In the genomic region with DNA sequence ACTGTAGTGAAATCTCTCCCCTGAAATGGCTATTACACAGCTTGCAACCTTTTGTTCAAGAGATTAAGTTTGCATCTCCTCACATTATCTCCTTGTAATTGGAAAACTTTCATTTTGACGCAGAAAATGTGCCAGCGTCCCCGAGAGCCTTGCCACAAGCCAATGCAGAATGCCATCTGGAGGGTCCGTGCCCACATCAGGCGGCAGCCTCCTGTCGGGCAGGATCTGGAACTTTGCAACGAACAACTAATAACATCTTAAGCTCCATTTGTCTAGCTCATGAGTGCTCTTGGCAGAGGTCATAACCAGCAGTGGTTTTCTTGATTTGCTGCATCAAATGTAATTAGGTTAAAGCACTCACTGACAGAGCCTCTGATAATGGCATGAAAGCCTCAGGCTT, we compare ENCODE assay signal across 11 mouse cellular contexts.
DNase-seq lines count a peak whose midpoint lies in the region; ATAC-seq and TF ChIP-seq lines count a peak whose summit lies in the region.
"Had no signal": no experiment of that assay in that cellular context is flagged by ENCODE, and none has a peak within 500 bp of the region (broad histone marks: within the 10 kb centered on the region; RNA-seq: fewer than 3 reads in every experiment).

No protein-coding gene starts in this region.

- no peaks in the 10 kb centered on the region for H3K36me3 ChIP-seq in heart, embryonic 15.5 days
- no peaks in the 10 kb centered on the region for H3K36me3 ChIP-seq in neural tube, embryonic 11.5 days (ENCODE audit: control insufficient read depth, insufficient read depth, low read length)
- no peaks in the 10 kb centered on the region for H3K36me3 ChIP-seq in embryonic facial prominence, embryonic 10.5 days (replicated peaks)
- H3K36me3 ChIP-seq: G1E had no signal

- WGBS in heart, embryonic 15.5 days = 66% methylated on average over 7 of the region's 7 CpGs
- 75% methylated on average over 7 of the region's 7 CpGs for WGBS in neural tube, embryonic 11.5 days
- 46% methylated on average over 7 of the region's 7 CpGs for WGBS in embryonic facial prominence, embryonic 10.5 days

- H3K9ac ChIP-seq in heart, embryonic 15.5 days = no peak overlapping the region
- no peak overlapping the region for H3K9ac ChIP-seq in neural tube, embryonic 11.5 days (ENCODE audit: low read length)

- H3K27ac ChIP-seq in heart, embryonic 15.5 days = no peak overlapping the region
- H3K27ac ChIP-seq in neural tube, embryonic 11.5 days (ENCODE audit: low read depth, low read length) = no peak overlapping the region
- H3K27ac ChIP-seq in embryonic facial prominence, embryonic 10.5 days (replicated peaks) = no peak overlapping the region; the same call in 1 of the 2 replicates
- no peak overlapping the region for H3K27ac ChIP-seq in left cerebral cortex, adult 2 months

- no peak for TF ChIP-seq CTCF in left cerebral cortex, adult 2 months (IDR thresholded peaks at IDR 0.05)

- ATAC-seq in heart, embryonic 15.5 days (replicated peaks; ENCODE audit: insufficient number of reproducible peaks, insufficient read depth, low FRiP score, low read depth) = no peak
- no peak for ATAC-seq in neural tube, embryonic 11.5 days (ENCODE audit: insufficient read depth, low FRiP score, low TSS enrichment)

- no peak for DNase-seq in heart, adult 9 months (ENCODE audit: low spot score in 2 of 2)
- DNase-seq in neural tube, embryonic 11.5 days (ENCODE audit: low spot score) = peak; percentile 13
- no peak for DNase-seq in neural tube, embryonic 10.5 days (ENCODE audit: extremely low spot score, low spot score)
- peak; percentile 19 for DNase-seq in embryonic facial prominence, embryonic 10.5 days (ENCODE audit: low spot score)
- peak; percentile 56 for DNase-seq in retina, embryonic 14.5 days (ENCODE audit: low spot score)
- no peak for DNase-seq in lung, postnatal 14 days
- no peak for DNase-seq in left cerebral cortex, adult 2 months (ENCODE audit: extremely low spot score in 1 of 2, low spot score in 2 of 2)
- DNase-seq: adrenal gland, postnatal 14 days; gastrocnemius, postnatal 25 days had no signal

- H3K4me3 ChIP-seq in heart, embryonic 15.5 days = no peak overlapping the region
- H3K4me3 ChIP-seq in neural tube, embryonic 11.5 days (ENCODE audit: low read depth, low read length) = no peak overlapping the region
- H3K4me3 ChIP-seq in embryonic facial prominence, embryonic 10.5 days = no peak overlapping the region
- no peak overlapping the region for H3K4me3 ChIP-seq in left cerebral cortex, adult 2 months

- H3K27me3 ChIP-seq in heart, embryonic 15.5 days = no peaks in the 10 kb centered on the region
- no peaks in the 10 kb centered on the region for H3K27me3 ChIP-seq in neural tube, embryonic 11.5 days (ENCODE audit: control insufficient read depth, insufficient read depth, low read length)
- no peaks in the 10 kb centered on the region; the same call in 1 of the 2 replicates for H3K27me3 ChIP-seq in embryonic facial prominence, embryonic 10.5 days (replicated peaks; ENCODE audit: low read depth, poor library complexity, severe bottlenecking)

- H3K4me2 ChIP-seq in heart, embryonic 15.5 days = peak overlapping the region; percentile 20; the same call in 1 of the 2 replicates
- no peak overlapping the region for H3K4me2 ChIP-seq in neural tube, embryonic 11.5 days (ENCODE audit: low read depth)

- H3K9me3 ChIP-seq in heart, embryonic 15.5 days (replicated peaks) = no peaks in the 10 kb centered on the region
- H3K9me3 ChIP-seq in neural tube, embryonic 11.5 days (ENCODE audit: control insufficient read depth, low read length) = no peaks in the 10 kb centered on the region
- H3K9me3 ChIP-seq in embryonic facial prominence, embryonic 10.5 days = no peaks in the 10 kb centered on the region
- H3K9me3 ChIP-seq: G1E had no signal

- H3K4me1 ChIP-seq in heart, embryonic 15.5 days (replicated peaks) = peaks cover 13% of the 10 kb centered on the region
- H3K4me1 ChIP-seq in neural tube, embryonic 11.5 days (ENCODE audit: control insufficient read depth, insufficient read depth, low read length) = peaks cover 9% of the 10 kb centered on the region
- H3K4me1 ChIP-seq in embryonic facial prominence, embryonic 10.5 days = peaks cover 34% of the 10 kb centered on the region

- intact Hi-C loops in left cerebral cortex, adult 2 months (cut with DNase I) = loop anchor here (1.0 to 10.0 kb wide), 2 partner anchors 134 to 304 kb away; no protein-coding TSS in a partner anchor

Comparison
In these comparisons a context has a peak if more than half of its experiments do, and no peak if none do; other contexts are left out.
1. DNase-seq: peak in neural tube, embryonic 11.5 days (single experiment), embryonic facial prominence, embryonic 10.5 days (single experiment) and retina, embryonic 14.5 days (single experiment); none in heart, adult 9 months (0 of 2), neural tube, embryonic 10.5 days (single experiment), lung, postnatal 14 days (single experiment) and left cerebral cortex, adult 2 months (0 of 2).